Mouse (Mus musculus) testis, adult 2 months (tissue): ENCODE measurements at regions not wholly inside any gene's neighbourhood (a gene's known extent, or its start where the extent isn't known, plus 50 kb on each side); places are given as distances from the start of the nearest gene placed in this dataset.

ENCODE experiments used
- CTCF ChIP-seq: fragments of 200-500 bp; IDR thresholded peaks from 2 replicates; pipeline ENCODE4 v1.5.1; 2012; ENCODE audit warnings: low read depth, mild to moderate bottlenecking, inconsistent platforms, low read length, moderate library complexity; ENCODE audit not compliant: control insufficient read depth, insufficient read depth, insufficient replicate concordance
- POLR2A ChIP-seq: fragments of 200-500 bp; IDR thresholded peaks from 2 replicates; pipeline ENCODE4 v1.6.1; 2012; ENCODE audit warnings: low read depth, mild to moderate bottlenecking, inconsistent platforms, low read length, moderate library complexity; ENCODE audit not compliant: control insufficient read depth

DNA sequence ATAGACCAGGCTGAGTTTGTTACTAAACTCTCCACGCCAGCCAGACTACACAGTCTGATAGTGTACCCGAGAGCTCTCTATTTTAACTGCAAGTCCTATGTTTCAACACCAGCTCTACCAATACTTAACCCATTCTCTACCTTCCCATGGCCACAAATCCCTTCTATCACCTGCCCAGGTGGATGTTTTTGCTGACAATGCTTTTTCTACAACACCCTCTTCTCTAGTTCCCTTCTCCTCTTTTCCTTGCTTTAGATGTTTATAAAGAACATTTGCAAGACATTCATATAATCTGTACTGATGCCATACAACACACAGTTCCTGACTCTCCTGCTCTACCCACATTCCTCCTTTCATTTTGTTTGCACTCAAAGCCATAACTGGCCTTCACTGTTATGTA, 161.9 kb downstream of the 1500009L16Rik start:
- no peak for TF ChIP-seq CTCF
- no peak for TF ChIP-seq POLR2A
